ENCODE assay signal across 19 mouse cellular contexts in genomic region chr6:134067536-134067935, GRCm38 (mm10).
"Had no signal": no experiment of that assay in that cellular context is flagged by ENCODE, and none has a peak within 500 bp of the region (broad histone marks: within the 10 kb centered on the region; RNA-seq: fewer than 3 reads in every experiment).

No protein-coding gene starts in this region.

- H3K36me3 ChIP-seq: lung, embryonic 15.5 days; neural tube, embryonic 13.5 days; stomach, embryonic 15.5 days had no signal

- H3K9ac ChIP-seq: limb, embryonic 12.5 days; liver, embryonic 13.5 days; liver, postnatal 0 days; lung, embryonic 15.5 days; midbrain, embryonic 12.5 days; neural tube, embryonic 13.5 days; stomach, embryonic 15.5 days had no signal

- H3K9me3 ChIP-seq: limb, embryonic 12.5 days; liver, embryonic 13.5 days; lung, embryonic 15.5 days; midbrain, embryonic 12.5 days; neural tube, embryonic 13.5 days; stomach, embryonic 15.5 days had no signal

- H3K4me1 ChIP-seq: midbrain, embryonic 12.5 days had no signal

- DNase-seq: kidney, postnatal 10 days; kidney, postnatal 4 days; liver; liver, embryonic 13.5 days; liver, postnatal 0 days; lung, postnatal 14 days; retina, postnatal 1 day; right cerebral cortex, postnatal 4 days; spleen, adult 18-20 months; thymus, adult 2 months; thymus, postnatal 25 days had no signal

- H3K4me2 ChIP-seq: limb, embryonic 12.5 days; liver, embryonic 13.5 days; lung, embryonic 15.5 days; midbrain, embryonic 12.5 days; neural tube, embryonic 13.5 days; stomach, embryonic 15.5 days had no signal

- H3K4me3 ChIP-seq: layer of hippocampus, adult 2 months; limb, embryonic 12.5 days; liver, embryonic 13.5 days; lung, embryonic 15.5 days; midbrain, embryonic 12.5 days; neural tube, embryonic 13.5 days; stomach, embryonic 15.5 days had no signal

- H3K27me3 ChIP-seq: limb, embryonic 12.5 days; liver, embryonic 13.5 days; lung, embryonic 15.5 days; midbrain, embryonic 12.5 days; neural tube, embryonic 13.5 days; stomach, embryonic 15.5 days had no signal

- H3K27ac ChIP-seq: layer of hippocampus, adult 2 months; limb, embryonic 12.5 days; liver, embryonic 13.5 days; lung, embryonic 15.5 days; macrophage; midbrain, embryonic 12.5 days; neural tube, embryonic 13.5 days; stomach, embryonic 15.5 days had no signal

- ATAC-seq: liver, postnatal 0 days; midbrain, embryonic 16.5 days had no signal
